Mouse (Mus musculus) G1E-ER4 (cell line): Measurements from ENCODE around the gene Hes2. TPM values are rescaled to one million over a fixed set of nuclear protein-coding genes. Genes with fewer than 3 reads are reported as not detected.

Source experiments
- GATA1 ChIP-seq: IDR thresholded peaks from one replicate; pipeline ENCODE4 v1.8.0; 2012; ENCODE audit warnings: low read length, inconsistent platforms
- polyA plus RNA-seq: library from polyadenylated mRNA; stranded (reverse); fragments of >175 nt; gene quantifications from 2 replicates; pipeline ENCODE4 v1.2.3, GENCODE M21; 2012

Hes2 gene
- polyA plus RNA-seq, 1 experiment: 0.14 TPM

GRCm38 (mm10) chr4:152170286-152170685 is 11.6 kb downstream of the Hes2 start:
- TF ChIP-seq GATA1: no peak

DNA sequence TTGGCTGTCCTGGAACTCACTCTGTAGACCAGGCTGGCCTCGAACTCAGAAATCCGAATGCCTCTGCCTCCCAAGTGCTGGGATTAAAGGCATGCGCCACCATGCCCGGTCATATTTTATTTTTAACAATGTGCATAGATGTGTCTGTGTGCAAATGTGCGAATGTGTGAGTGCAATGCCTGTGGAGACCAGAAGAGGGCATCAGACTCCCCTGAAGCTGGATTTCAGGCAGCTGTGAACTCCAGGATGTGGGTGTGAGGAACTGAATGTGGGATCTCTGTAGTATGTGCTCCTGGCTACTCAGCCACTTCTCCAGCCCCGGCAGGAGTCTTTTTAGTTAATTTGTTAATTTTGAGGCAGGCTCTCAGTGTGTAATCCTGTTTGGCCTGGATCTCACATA is 12.9 kb downstream of the Hes2 start:
- no peak for TF ChIP-seq GATA1

GRCm38 (mm10) chr4:152173041-152173440 is 14.4 kb downstream of the Hes2 start:
- TF ChIP-seq GATA1: no peak

GRCm38 (mm10) chr4:152173956-152174355 is 15.3 kb downstream of the Hes2 start:
- TF ChIP-seq GATA1: no peak

DNA sequence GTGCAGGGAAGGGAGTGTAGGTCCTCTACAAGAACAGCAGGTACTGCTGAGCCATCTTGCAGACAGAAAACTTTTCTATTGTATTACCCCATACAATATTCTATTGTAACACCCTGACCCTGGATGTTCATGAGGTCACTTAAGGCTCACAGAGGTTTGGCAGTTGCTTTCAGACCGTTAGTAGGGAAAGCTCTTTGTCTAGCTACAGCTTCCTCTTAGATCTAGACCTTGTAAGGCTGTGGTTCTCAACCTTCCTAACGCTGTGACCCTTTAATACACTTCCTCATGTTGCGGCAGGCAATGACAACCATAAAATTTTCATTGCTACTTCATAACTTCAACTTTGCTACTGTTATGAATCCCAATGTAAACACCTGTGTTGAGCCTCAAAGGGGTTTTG is 18.0 kb downstream of the Hes2 start:
- TF ChIP-seq GATA1: no peak

GRCm38 (mm10) chr4:152177174-152177536 is 18.5 kb downstream of the Hes2 start:
- TF ChIP-seq GATA1: no peak

- no peak for TF ChIP-seq GATA1
These were observed 19.1 kb downstream of the Hes2 start, which contains the start of gene Acot7 for GRCm38 (mm10) chr4:152177537-152178343. TSS of gene Acot7 (plus strand) at chr4:152178134.

DNA sequence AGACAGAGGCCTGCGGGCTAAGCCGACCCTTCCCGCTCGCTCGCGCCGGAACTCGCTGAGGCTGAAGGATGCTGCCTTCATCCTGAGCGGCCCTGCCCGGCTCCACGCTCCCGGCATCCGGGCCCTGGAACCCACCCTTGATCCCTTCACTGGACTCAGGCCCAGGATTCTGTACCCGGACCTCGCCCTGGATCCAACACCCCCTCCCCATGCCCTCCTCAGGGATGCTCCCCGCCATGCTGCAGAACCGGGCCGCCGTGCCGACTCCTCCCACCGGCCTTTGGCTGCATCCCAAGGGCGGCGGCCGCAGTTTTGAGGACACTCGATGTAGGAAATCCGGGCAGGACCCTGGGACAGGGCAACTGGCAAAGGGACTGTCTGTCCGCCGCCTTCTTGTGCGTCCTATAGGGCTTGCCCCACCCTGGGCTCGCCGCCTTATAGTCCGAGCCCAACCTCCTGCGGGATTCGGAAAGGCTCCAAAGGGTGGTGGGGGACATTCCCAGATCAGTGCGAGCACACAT is 19.7 kb downstream of the Hes2 start:
- TF ChIP-seq GATA1: no peak

DNA sequence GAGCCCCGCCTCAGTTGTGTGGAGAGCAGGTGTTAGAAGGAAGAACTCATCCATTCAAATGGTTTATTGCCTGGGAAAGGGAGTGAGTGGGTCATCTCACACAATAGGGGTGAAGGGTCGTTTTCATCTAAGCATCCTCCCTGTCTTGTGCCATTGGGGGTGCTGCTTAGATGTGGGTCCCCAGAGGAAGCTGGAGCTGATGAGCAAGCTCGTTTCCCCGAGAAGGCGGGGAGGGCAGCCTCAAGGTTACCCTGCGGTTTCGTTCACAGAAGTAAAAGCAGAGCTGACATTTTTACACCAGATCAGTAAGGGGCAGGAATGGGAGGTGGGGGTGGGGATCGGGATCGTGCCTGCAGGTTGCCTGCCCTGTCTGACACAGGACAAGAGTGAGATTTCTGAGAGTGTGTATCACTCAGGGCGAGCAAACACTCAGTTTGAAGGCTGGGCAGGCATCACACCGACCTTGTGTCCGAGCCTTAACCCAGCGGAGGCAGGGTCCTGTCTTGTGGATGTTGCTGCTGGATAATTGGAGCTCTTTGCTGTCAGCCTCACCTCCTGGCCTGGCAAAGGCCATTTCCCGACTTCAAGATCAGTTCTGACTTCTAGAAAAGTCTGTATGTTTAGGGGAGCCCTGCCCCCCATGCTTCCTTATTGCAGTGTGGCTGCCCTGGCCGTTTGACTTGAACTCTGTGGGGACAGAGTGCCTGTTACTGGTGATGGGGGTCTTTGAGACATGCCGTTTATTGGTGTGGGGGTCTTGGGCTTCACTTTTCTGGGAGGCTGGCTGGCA is 20.4 kb downstream of the Hes2 start:
- no peak for TF ChIP-seq GATA1

DNA sequence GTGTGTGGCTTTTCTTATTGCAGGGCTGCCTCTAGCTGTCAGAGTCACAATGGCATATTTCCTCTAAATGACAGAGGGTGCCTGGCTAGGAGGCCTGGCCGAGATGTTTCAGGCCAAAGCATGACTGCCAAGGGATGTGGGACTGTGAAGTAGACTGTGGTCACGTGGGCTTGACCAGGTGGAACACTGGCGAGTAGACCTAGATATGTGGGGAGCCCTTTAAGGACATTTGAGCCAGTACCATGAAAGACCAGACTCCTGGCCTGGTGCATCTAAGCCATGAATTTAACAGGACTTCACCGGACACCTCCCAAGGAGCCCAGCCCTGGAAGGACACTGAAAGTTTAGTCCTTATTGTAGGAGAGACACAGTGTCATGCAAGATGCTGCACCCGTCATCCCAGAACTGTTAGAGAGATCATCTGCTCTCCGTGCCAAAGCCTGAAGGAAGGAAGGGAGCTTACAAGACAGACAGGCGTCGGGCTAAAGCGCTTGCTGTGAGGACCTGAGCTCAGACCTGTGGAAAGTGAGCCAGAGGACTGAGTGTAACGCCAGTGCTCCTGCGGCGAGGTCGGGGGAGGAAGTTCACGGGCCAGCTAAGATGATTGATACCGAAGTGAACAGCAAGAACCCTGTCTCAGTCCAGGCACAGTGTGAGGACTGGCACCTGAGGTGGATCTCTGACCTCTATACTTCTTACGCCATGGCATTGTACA is 21.4 kb downstream of the Hes2 start:
- no peak for TF ChIP-seq GATA1

- no peak for TF ChIP-seq GATA1
These were observed 23.5 kb downstream of the Hes2 start for GRCm38 (mm10) chr4:152182205-152182604.

- no peak for TF ChIP-seq GATA1
These were observed 25.8 kb downstream of the Hes2 start for GRCm38 (mm10) chr4:152184353-152185035.

DNA sequence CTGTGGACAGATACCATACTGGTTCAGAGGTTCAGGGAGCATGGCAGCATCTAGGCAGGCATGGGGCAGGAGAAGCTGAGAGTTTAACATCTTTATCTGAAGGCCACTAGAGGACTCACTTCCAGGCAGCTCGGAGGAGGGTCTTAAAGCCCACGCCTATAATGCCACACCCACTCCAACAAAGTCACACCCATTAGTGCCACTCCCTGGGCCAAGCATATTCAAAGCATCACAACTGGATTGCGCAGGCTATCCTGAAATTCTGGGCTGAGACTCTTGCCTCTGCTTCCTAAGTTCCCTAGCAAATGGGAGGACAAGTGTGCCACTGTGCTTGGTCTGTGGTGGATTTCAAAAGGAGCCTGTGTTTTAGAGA is 26.5 kb downstream of the Hes2 start:
- no peak for TF ChIP-seq GATA1

GRCm38 (mm10) chr4:152185510-152186204 is 27.0 kb downstream of the Hes2 start:
- TF ChIP-seq GATA1: no peak
